Mouse (Mus musculus) WW6 (cell line): ENCODE results near the gene Hnrnpul1.
A peak's percentile ranks its signal among the peaks of the same experiment; 100 is the strongest.

Source experiments
- DNase-seq: peaks from one replicate; pipeline ENCODE4 v3.0.0-alpha.2; 2013; ENCODE audit warnings: low read depth, low spot score

Hnrnpul1 gene

GRCm38 (mm10) chr7:25689603-25690021, 64.9 kb downstream of the Hnrnpul1 start:
- no peak for DNase-seq

GRCm38 (mm10) chr7:25688810-25689586, 65.6 kb downstream of the Hnrnpul1 start:
- no peak for DNase-seq

GRCm38 (mm10) chr7:25687811-25688401, 66.7 kb downstream of the Hnrnpul1 start:
- DNase-seq = no peak

- DNase-seq = no peak
Measured at GRCm38 (mm10) chr7:25686680-25687531, 67.7 kb downstream of the Hnrnpul1 start, which contains the start of gene Tgfb1. Gene Tgfb1, plus strand, starts transcription at chr7:25687002.

- DNase-seq = no peak
Measured at GRCm38 (mm10) chr7:25685926-25686470, 68.6 kb downstream of the Hnrnpul1 start.

GRCm38 (mm10) chr7:25684659-25685058, 69.9 kb downstream of the Hnrnpul1 start:
- DNase-seq = no peak

- no peak for DNase-seq
Measured at GRCm38 (mm10) chr7:25683474-25684180, 70.9 kb downstream of the Hnrnpul1 start.

- no peak for DNase-seq
Measured at GRCm38 (mm10) chr7:25681341-25682231, 73.0 kb downstream of the Hnrnpul1 start.

- DNase-seq = peak; percentile 91
Measured at GRCm38 (mm10) chr7:25680514-25681258, 73.9 kb downstream of the Hnrnpul1 start, which contains the start of gene B9d2. Gene B9d2, plus strand, starts transcription at chr7:25680780.

GRCm38 (mm10) chr7:25679971-25680370, 74.6 kb downstream of the Hnrnpul1 start:
- DNase-seq = no peak

GRCm38 (mm10) chr7:25677013-25677412, 77.5 kb downstream of the Hnrnpul1 start:
- DNase-seq = no peak

GRCm38 (mm10) chr7:25676085-25676781, 78.3 kb downstream of the Hnrnpul1 start:
- no peak for DNase-seq

GRCm38 (mm10) chr7:25675405-25675804, 79.2 kb downstream of the Hnrnpul1 start:
- DNase-seq = no peak

- DNase-seq = no peak
Measured at GRCm38 (mm10) chr7:25674719-25675300, 79.7 kb downstream of the Hnrnpul1 start, which contains the start of gene Tmem91. Gene Tmem91, minus strand, starts transcription at chr7:25675166.

GRCm38 (mm10) chr7:25674297-25674696, 80.3 kb downstream of the Hnrnpul1 start:
- DNase-seq = no peak

GRCm38 (mm10) chr7:25672442-25672841, 82.1 kb downstream of the Hnrnpul1 start:
- DNase-seq = no peak

GRCm38 (mm10) chr7:25671686-25672085, 82.9 kb downstream of the Hnrnpul1 start:
- DNase-seq = no peak
